Mouse (Mus musculus) cerebellum, postnatal 10 days (tissue): ENCODE measurements at regions not wholly inside any gene's neighbourhood (a gene's known extent, or its start where the extent isn't known, plus 50 kb on each side); places are given as distances from the start of the nearest gene placed in this dataset.
"Not testable (repeated sequence)": the region's sequence is repeated elsewhere in the genome, so short reads cannot be mapped to it uniquely, and the experiment has no call there.

ENCODE experiments used
- DNase-seq, 2 experiments: peaks; one replicate each; pipeline ENCODE4 v3.0.0; 2021; ENCODE audit warnings: mixed read lengths in 2 of 2

DNA sequence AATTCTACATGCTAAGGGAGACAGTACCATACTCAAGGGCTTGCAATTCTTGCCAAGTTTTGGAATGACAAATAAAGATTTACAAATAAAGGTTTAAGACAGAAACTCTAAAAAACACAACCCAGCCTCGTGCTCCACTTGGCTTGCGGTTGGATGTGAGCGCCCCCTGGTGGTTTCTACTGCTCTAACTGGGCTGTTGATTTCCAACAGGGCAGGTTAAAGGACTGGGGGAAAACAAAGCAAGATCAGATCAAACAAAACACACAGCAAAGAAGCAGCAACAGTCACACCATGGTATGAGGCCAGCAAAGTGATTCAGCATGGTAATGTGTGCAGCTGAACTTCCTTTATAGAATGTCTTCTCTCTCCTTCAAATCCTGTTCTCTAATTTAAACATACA, 339.2 kb downstream of the Adam3 start:
- peak; percentile 91 to 94 for DNase-seq

DNA sequence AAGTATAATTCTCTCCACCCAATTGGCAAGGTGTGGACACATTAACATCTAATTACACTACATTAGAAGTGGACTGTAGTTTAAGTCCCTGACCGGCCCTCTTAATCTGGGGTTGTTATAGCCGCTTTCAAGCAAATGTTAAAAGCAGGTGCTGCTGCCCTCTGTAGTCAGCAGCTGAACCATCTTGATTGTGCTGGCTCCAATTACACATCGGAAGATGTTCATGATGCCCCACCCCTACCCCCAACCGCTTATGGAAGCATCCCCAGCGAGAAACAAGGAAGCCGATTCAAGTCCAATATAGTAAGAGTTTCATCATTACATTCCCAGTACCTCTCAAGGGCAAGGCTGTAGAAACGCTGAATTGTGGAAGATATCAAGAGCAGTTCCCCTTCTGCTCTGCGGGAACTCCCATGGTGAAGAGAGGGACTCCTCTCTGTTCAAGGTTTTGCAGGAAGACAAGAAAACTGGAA, 341.7 kb downstream of the Adam3 start:
- peak in 1 of 2 experiments; percentile 17 for DNase-seq

DNA sequence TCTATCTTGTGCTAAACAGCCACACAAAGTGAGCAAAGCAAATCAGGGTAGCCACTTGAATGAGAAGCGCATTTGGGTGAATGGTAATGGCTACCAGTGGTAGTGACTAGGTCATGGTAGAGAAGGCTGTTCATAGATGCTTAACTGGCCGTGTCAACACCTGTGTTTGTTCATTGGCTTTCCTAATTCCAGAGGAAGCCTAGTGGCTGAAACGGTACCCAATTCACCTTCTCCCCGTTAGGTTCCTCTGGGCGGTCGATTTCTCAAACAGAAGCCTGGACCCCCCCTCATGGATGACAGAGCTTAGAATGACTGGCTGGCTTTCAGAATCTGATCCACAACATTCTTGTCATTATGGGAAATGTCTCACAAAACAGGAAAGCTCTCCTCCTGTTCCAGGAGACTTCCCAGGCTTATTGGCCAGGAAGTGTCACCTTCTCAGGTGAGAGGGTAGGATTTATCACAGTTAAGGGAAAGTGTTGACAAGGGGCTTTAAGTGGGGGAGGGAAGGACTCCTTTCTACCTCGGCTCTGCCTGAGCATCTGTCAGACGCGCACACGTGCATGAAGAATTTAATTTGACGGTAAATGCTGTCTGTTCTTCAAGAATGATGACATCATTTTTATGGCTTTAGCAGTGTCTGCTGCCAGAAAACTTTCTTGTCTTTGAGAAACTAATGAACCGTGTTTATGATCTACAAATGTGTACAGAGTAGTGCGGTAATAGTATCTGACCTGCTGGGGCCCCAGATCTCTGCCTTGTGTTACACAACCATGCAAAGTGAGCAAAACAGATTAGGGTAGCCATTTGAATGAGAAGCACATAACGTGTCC, 342.3 kb downstream of the Adam3 start:
- no peak for DNase-seq

DNA sequence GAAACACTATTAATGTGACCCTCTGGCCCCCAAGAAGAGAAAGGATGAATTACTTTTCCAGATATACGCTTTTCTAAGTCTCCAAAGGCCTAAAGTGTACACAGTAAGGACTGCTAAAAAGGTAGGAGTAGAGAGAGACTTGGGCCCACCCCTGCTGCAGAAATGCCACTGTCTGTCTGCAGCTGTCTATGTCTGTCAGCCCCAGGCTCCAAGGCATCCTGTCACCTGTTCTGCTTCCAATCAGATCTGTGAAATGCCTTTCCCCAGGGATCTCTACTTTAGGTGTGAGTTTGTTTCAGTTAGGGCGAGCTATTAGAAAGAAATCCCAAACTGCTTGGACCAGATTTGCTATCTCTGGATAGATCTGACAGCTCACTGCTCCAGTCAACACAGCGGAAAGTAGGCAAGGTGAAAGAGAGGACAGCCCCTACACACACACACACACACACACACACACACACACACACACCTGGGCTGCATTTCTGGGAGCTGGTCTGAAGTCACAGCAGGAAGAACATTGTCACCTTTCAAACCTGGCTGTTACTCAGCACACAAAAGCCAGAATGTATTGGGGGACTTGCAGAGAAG, 343.9 kb downstream of the Adam3 start:
- no peak for DNase-seq

- no peak for DNase-seq
These were observed 347.6 kb downstream of the Adam3 start for GRCm38 (mm10) chr8:24378070-24378469.

- not testable (repeated sequence) for DNase-seq
These were observed 348.8 kb downstream of the Adam3 start for GRCm38 (mm10) chr8:24376846-24377245.

- peak; percentile 21 to 29 for DNase-seq
These were observed 351.1 kb downstream of the Adam3 start for GRCm38 (mm10) chr8:24374503-24374902.

DNA sequence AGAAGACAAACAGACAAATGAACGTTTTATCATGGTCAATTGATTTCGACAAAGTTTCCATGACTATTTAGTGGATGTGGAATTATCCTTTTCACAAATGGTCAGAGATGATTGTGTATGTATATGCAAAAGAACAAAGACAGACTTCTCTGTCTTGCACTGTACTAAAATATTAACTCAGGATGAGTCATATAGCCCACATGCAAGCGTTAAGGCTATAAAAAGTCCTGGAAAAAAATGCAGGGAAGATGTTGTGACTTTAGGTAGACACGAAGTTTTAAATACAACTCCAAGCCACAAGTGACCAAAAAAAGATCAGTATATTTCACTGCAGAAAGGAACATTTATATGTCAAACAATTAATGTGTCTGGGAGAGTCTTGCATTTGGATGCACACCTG, 353.6 kb downstream of the Adam3 start:
- no peak for DNase-seq

- no peak for DNase-seq
These were observed 359.7 kb downstream of the Adam3 start for GRCm38 (mm10) chr8:24366000-24366399.

DNA sequence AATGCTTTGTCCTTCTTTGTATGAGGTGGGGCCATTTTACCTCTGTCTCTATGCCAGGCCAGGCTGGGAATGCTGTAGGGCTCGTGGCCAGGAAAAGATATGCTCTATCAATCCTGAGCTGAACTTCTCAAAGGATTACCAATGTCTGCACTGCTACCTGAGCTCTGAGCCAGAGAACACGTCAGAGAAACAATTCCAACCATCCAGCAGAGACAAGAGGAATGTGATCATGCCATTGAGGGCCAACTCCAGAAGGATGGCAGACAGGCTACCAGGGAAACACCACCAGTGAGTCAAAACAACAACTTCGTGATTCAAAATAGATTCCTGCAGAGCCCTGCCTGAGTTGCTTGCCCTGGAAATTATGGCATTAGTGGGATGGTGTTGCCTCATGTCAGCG, 361.0 kb downstream of the Adam3 start:
- DNase-seq = no peak

GRCm38 (mm10) chr8:24359022-24359600, 366.5 kb downstream of the Adam3 start:
- DNase-seq = no peak

GRCm38 (mm10) chr8:24355146-24355545, 370.5 kb downstream of the Adam3 start:
- no peak for DNase-seq

- DNase-seq = no peak
These were observed 371.8 kb downstream of the Adam3 start for GRCm38 (mm10) chr8:24353842-24354241.

DNA sequence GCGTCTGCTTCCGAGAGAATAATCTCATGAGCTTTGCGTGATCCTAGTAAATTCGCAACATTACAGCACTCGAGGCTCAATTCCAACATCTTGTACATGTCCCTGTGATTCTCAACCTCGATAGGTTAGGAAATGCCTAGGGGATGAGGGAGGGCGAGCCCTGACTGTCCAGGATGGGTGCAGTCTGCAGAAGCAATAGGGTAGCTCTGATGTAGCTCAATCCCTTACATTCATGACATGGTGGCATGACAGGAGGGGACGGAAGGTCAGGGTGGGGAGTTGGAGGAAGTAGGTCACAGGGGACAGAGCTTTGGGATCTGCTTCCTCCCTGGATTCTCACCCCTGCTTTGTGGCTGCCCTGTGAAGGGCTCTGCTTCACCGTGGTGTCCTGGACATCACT, 373.3 kb downstream of the Adam3 start:
- DNase-seq = no peak

DNA sequence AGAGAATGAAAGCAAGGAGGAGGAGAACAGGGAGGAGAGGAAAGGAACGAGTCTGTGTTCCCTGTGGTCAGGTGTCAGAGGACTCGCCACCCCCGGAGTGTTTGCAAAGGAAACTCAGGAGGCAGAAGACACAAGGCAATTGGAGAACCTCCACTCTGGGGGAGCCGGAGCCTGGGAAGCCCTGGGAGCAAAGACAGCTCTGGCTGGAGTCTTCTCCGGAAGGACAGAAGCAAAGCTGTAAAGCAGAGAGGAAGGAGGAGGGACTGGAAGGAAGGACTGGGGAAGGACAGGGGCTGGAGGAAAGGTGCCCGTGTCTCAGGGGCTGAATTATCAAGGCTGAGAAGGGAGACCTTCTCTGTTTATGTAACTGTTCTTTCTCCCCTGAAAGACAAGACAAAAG, 373.9 kb downstream of the Adam3 start:
- DNase-seq = no peak

- DNase-seq = no peak
These were observed 379.1 kb downstream of the Adam3 start for GRCm38 (mm10) chr8:24346390-24347113.

DNA sequence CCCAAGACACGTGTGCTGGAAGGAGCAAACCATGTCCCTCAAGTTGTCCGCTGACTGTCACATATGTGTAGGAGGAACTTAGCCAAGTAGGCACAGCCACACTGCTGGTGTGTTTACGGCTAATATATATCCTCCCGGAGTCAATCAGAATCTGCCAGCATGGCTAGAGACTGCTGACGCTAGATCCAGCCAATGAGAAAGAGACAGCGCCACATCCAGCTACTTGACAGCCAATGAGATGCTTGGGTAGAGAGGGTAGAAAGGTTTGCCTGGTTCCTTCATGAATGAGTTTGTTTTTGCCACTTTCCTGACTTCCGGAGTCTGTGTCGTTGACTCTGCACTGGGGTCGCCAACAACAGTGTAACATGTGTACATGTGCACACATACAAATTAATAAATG, 387.0 kb downstream of the Adam3 start:
- peak in 1 of 2 experiments; percentile 17 for DNase-seq

DNA sequence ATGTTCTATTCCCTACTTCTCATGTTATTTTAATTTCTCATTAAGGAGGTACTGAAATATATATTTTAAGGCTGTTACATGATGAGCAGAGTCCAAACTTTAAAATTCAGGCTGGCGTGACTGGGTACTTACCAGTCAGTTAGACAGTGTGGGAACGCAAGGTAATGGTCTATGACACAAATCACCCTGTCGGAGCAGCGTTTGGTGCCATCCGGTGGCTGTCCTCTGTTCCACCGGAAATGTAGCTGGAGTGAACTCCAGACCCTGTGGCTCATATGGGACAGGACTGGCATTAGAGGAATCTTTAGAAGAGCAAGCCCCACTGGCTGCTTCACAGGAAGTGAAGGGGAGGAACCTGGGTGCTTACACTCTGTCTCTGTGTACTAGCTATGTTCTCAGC, 388.0 kb downstream of the Adam3 start:
- peak; percentile 83 to 86 for DNase-seq

GRCm38 (mm10) chr8:24335709-24336108, 389.9 kb downstream of the Adam3 start:
- DNase-seq = no peak

DNA sequence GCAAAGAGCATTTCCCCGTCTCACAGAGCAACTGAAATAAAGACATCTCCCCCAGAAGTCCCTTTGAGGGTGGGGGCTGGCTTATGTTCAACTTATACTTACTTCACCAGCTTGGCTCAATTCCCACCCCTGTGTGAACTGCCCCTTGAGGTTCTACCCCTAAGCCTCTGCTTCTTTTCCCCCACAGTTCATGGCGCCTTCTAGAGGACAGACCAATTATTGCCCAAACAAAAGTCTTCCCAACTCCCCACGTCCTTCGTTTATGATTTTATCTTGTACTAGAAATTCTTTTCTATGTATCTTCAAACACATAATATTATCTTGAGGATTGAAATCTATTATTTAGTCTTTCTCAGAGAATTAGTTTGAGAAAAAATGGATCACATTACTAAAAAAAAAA, 391.9 kb downstream of the Adam3 start:
- DNase-seq = peak; percentile 23 to 33

GRCm38 (mm10) chr8:24310893-24311292, 414.8 kb downstream of the Adam3 start:
- no peak for DNase-seq

GRCm38 (mm10) chr8:24294565-24294964, 431.1 kb downstream of the Adam3 start:
- DNase-seq = no peak

GRCm38 (mm10) chr8:24287861-24288260, 437.8 kb downstream of the Adam3 start:
- no peak for DNase-seq
